Mouse (Mus musculus): ENCODE results near the gene Ibtk. TPM values are rescaled to one million over a fixed set of nuclear protein-coding genes. Genes with fewer than 3 reads are reported as not detected.

Ibtk gene
- total RNA-seq, 1 experiment = 32.8 TPM

- no peak for TF ChIP-seq CHD2 (IDR thresholded peaks at IDR 0.05; ENCODE audit: low read depth, low read length)
- TF ChIP-seq ZNF384 (IDR thresholded peaks at IDR 0.05; ENCODE audit: low read depth, low read length) = no peak
- TF ChIP-seq HCFC1 (IDR thresholded peaks at IDR 0.05; ENCODE audit: borderline replicate concordance, insufficient read depth, low read length) = no peak
- no peak for TF ChIP-seq MAFK (IDR thresholded peaks at IDR 0.05; ENCODE audit: insufficient read depth, low read depth, low read length)
- no peak for TF ChIP-seq ZC3H11A (IDR thresholded peaks at IDR 0.05; ENCODE audit: borderline replicate concordance, low read depth, low read length)
- H3K9me3 ChIP-seq (ENCODE audit: control insufficient read depth, insufficient read depth, low read depth, low read length) = no peaks in the 10 kb centered on the region
- no peaks in the 10 kb centered on the region for H3K36me3 ChIP-seq (ENCODE audit: control insufficient read depth, insufficient read depth, low read length, poor library complexity, severe bottlenecking)
- no peak overlapping the region for H3K27ac ChIP-seq (ENCODE audit: insufficient read depth, low read depth, low read length, poor library complexity, severe bottlenecking)
- no peak overlapping the region for H3K9ac ChIP-seq (ENCODE audit: insufficient read depth, low read depth, low read length, poor library complexity, severe bottlenecking)
- in situ Hi-C loops (cut with MboI; ENCODE audit: low sequenced_read_pairs in 2 of 2, unreplicated experiment in 2 of 2) = no loop called here
- no peak overlapping the region for H3K4me3 ChIP-seq (ENCODE audit: insufficient read depth in 1 of 2, low read depth in 1 of 2, low read length in 2 of 2, poor library complexity in 1 of 2, severe bottlenecking in 1 of 2)
- no peak for DNase-seq (ENCODE audit: low read depth, low spot score)
- peaks cover 0 to 4% of the 10 kb centered on the region in 2 experiments; a peak in 1 of 4 replicates for H3K4me1 ChIP-seq (ENCODE audit: control insufficient read depth in 2 of 2, insufficient read depth in 2 of 2, low read length in 2 of 2, poor library complexity in 1 of 2)
Measured at GRCm38 (mm10) chr9:85769057-85769789, 20.1 kb upstream of the Ibtk start.

GRCm38 (mm10) chr9:85767255-85767654, 18.1 kb upstream of the Ibtk start:
- Histone ChIP-seq H3K4me3 (ENCODE audit: insufficient read depth in 1 of 2, low read depth in 1 of 2, low read length in 2 of 2, poor library complexity in 1 of 2, severe bottlenecking in 1 of 2) (no peak overlapping the region), H3K27ac (ENCODE audit: insufficient read depth, low read depth, low read length, poor library complexity, severe bottlenecking) (no peak overlapping the region), H3K4me1 (ENCODE audit: control insufficient read depth in 2 of 2, insufficient read depth in 2 of 2, low read length in 2 of 2, poor library complexity in 1 of 2) (peaks cover 0 to 3% of the 10 kb centered on the region in 2 experiments; a peak in 1 of 4 replicates), H3K9me3 (ENCODE audit: control insufficient read depth, insufficient read depth, low read depth, low read length) (no peaks in the 10 kb centered on the region), H3K9ac (ENCODE audit: insufficient read depth, low read depth, low read length, poor library complexity, severe bottlenecking) (no peak overlapping the region), H3K36me3 (ENCODE audit: control insufficient read depth, insufficient read depth, low read length, poor library complexity, severe bottlenecking) (no peaks in the 10 kb centered on the region)
- DNase-seq (ENCODE audit: low read depth, low spot score) = no peak
- in situ Hi-C loops (cut with MboI; ENCODE audit: low sequenced_read_pairs in 2 of 2, unreplicated experiment in 2 of 2) = no loop called here
- TF ChIP-seq HCFC1 (IDR thresholded peaks at IDR 0.05; ENCODE audit: borderline replicate concordance, insufficient read depth, low read length) = no peak
- no peak for TF ChIP-seq CHD2 (IDR thresholded peaks at IDR 0.05; ENCODE audit: low read depth, low read length)
- no peak for TF ChIP-seq ZNF384 (IDR thresholded peaks at IDR 0.05; ENCODE audit: low read depth, low read length)
- no peak for TF ChIP-seq MAFK (IDR thresholded peaks at IDR 0.05; ENCODE audit: insufficient read depth, low read depth, low read length)
- no peak for TF ChIP-seq ZC3H11A (IDR thresholded peaks at IDR 0.05; ENCODE audit: borderline replicate concordance, low read depth, low read length)

GRCm38 (mm10) chr9:85762476-85762875, 13.3 kb upstream of the Ibtk start:
- Histone ChIP-seq H3K9me3 (ENCODE audit: control insufficient read depth, insufficient read depth, low read depth, low read length) (no peaks in the 10 kb centered on the region), H3K4me1 (ENCODE audit: control insufficient read depth in 2 of 2, insufficient read depth in 2 of 2, low read length in 2 of 2, poor library complexity in 1 of 2) (peaks cover 0 to 2% of the 10 kb centered on the region in 2 experiments; a peak in 1 of 4 replicates), H3K36me3 (ENCODE audit: control insufficient read depth, insufficient read depth, low read length, poor library complexity, severe bottlenecking) (no peaks in the 10 kb centered on the region), H3K27ac (ENCODE audit: insufficient read depth, low read depth, low read length, poor library complexity, severe bottlenecking) (no peak overlapping the region), H3K4me3 (ENCODE audit: insufficient read depth in 1 of 2, low read depth in 1 of 2, low read length in 2 of 2, poor library complexity in 1 of 2, severe bottlenecking in 1 of 2) (no peak overlapping the region), H3K9ac (ENCODE audit: insufficient read depth, low read depth, low read length, poor library complexity, severe bottlenecking) (no peak overlapping the region)
- in situ Hi-C loops (cut with MboI; ENCODE audit: low sequenced_read_pairs in 2 of 2, unreplicated experiment in 2 of 2) = no loop called here
- no peak for DNase-seq (ENCODE audit: low read depth, low spot score)
- no peak for TF ChIP-seq HCFC1 (IDR thresholded peaks at IDR 0.05; ENCODE audit: borderline replicate concordance, insufficient read depth, low read length)
- no peak for TF ChIP-seq ZC3H11A (IDR thresholded peaks at IDR 0.05; ENCODE audit: borderline replicate concordance, low read depth, low read length)
- no peak for TF ChIP-seq CHD2 (IDR thresholded peaks at IDR 0.05; ENCODE audit: low read depth, low read length)
- no peak for TF ChIP-seq MAFK (IDR thresholded peaks at IDR 0.05; ENCODE audit: insufficient read depth, low read depth, low read length)
- no peak for TF ChIP-seq ZNF384 (IDR thresholded peaks at IDR 0.05; ENCODE audit: low read depth, low read length)

GRCm38 (mm10) chr9:85750797-85751196, 1.7 kb upstream of the Ibtk start:
- TF ChIP-seq HCFC1 (IDR thresholded peaks at IDR 0.05; ENCODE audit: borderline replicate concordance, insufficient read depth, low read length) (no peak), ZC3H11A (IDR thresholded peaks at IDR 0.05; ENCODE audit: borderline replicate concordance, low read depth, low read length) (no peak), CHD2 (IDR thresholded peaks at IDR 0.05; ENCODE audit: low read depth, low read length) (no peak), ZNF384 (IDR thresholded peaks at IDR 0.05; ENCODE audit: low read depth, low read length) (no peak), MAFK (IDR thresholded peaks at IDR 0.05; ENCODE audit: insufficient read depth, low read depth, low read length) (no peak)
- no peaks in the 10 kb centered on the region for H3K9me3 ChIP-seq (ENCODE audit: control insufficient read depth, insufficient read depth, low read depth, low read length)
- no peak overlapping the region for H3K9ac ChIP-seq (ENCODE audit: insufficient read depth, low read depth, low read length, poor library complexity, severe bottlenecking)
- peaks cover 0 to 5% of the 10 kb centered on the region in 2 experiments; a peak in 2 of 4 replicates for H3K4me1 ChIP-seq (ENCODE audit: control insufficient read depth in 2 of 2, insufficient read depth in 2 of 2, low read length in 2 of 2, poor library complexity in 1 of 2)
- no peak for DNase-seq (ENCODE audit: low read depth, low spot score)
- no peak overlapping the region for H3K4me3 ChIP-seq (ENCODE audit: insufficient read depth in 1 of 2, low read depth in 1 of 2, low read length in 2 of 2, poor library complexity in 1 of 2, severe bottlenecking in 1 of 2)
- in situ Hi-C loops (cut with MboI; ENCODE audit: low sequenced_read_pairs in 2 of 2, unreplicated experiment in 2 of 2) = no loop called here
- no peak overlapping the region for H3K27ac ChIP-seq (ENCODE audit: insufficient read depth, low read depth, low read length, poor library complexity, severe bottlenecking)
- H3K36me3 ChIP-seq (ENCODE audit: control insufficient read depth, insufficient read depth, low read length, poor library complexity, severe bottlenecking) = no peaks in the 10 kb centered on the region
